Mouse (Mus musculus): ENCODE data around the gene Uhrf1bp1. TPM values are rescaled to one million over a fixed set of nuclear protein-coding genes. Genes with fewer than 3 reads are reported as not detected.

Gene Uhrf1bp1
- total and polyA plus RNA-seq, 2 experiments, result 5.0 to 7.0 TPM

GRCm38 (mm10) chr17:27886499-27887210 lies 30.4 kb downstream of the Uhrf1bp1 start:
- 79% methylated on average over 19 of the region's 19 CpGs for WGBS
- TF ChIP-seq POLR2A (IDR thresholded peaks at IDR 0.05; ENCODE audit: extremely low read depth, insufficient read depth, low read length), result no peak
- TF ChIP-seq CTCF (IDR thresholded peaks at IDR 0.05; ENCODE audit: low read depth, low read length), result 0 out of 2 replicates have a peak, but pooled peaks have one; percentile 9
- H3K9ac ChIP-seq (ENCODE audit: low read depth, low read length), result no peak overlapping the region
- H3K4me1 ChIP-seq (ENCODE audit: control insufficient read depth, insufficient read depth, low read length), result no peaks in the 10 kb centered on the region
- no peaks in the 10 kb centered on the region for H3K79me2 ChIP-seq (ENCODE audit: control insufficient read depth, insufficient read depth, low read length)
- peaks cover 13% of the 10 kb centered on the region; the same call in 1 of the 2 replicates for H3K36me3 ChIP-seq (ENCODE audit: control insufficient read depth, insufficient read depth, low read length)
- no peak overlapping the region for H3K4me3 ChIP-seq (ENCODE audit: insufficient read depth, low read depth, low read length)
- no peak for DNase-seq (ENCODE audit: extremely low read depth, low read depth, low spot score)
- H3K27me3 ChIP-seq (ENCODE audit: control insufficient read depth, insufficient read depth, low read length), result no peaks in the 10 kb centered on the region
- H3K27ac ChIP-seq (replicated peaks; ENCODE audit: insufficient read depth, low read depth, low read length), result no peak overlapping the region

GRCm38 (mm10) chr17:27907512-27908205 lies 51.4 kb downstream of the Uhrf1bp1 start:
- Histone ChIP-seq H3K27ac (replicated peaks; ENCODE audit: insufficient read depth, low read depth, low read length) (peak overlapping the region; percentile 29), H3K36me3 (ENCODE audit: control insufficient read depth, insufficient read depth, low read length) (peaks cover 9% of the 10 kb centered on the region; the same call in 1 of the 2 replicates), H3K27me3 (ENCODE audit: control insufficient read depth, insufficient read depth, low read length) (no peaks in the 10 kb centered on the region), H3K79me2 (ENCODE audit: control insufficient read depth, insufficient read depth, low read length) (peaks cover 22% of the 10 kb centered on the region; the same call in 1 of the 2 replicates), H3K9ac (ENCODE audit: low read depth, low read length) (peak overlapping the region; percentile 83), H3K4me3 (ENCODE audit: insufficient read depth, low read depth, low read length) (peak overlapping the region; percentile 94), H3K4me1 (ENCODE audit: control insufficient read depth, insufficient read depth, low read length) (peaks cover 5% of the 10 kb centered on the region)
- WGBS, result under 1% methylated on average over 45 of the region's 45 CpGs
- TF ChIP-seq POLR2A (IDR thresholded peaks at IDR 0.05; ENCODE audit: extremely low read depth, insufficient read depth, low read length) (0 out of 2 replicates have a peak, but pooled peaks have one; percentile 29), CTCF (IDR thresholded peaks at IDR 0.05; ENCODE audit: low read depth, low read length) (peak; percentile 49)
- peak; percentile 79 for DNase-seq (ENCODE audit: extremely low read depth, low read depth, low spot score)

- peak; percentile 19 for DNase-seq (ENCODE audit: extremely low read depth, low read depth, low spot score)
- under 1% methylated on average over 12 of the region's 12 CpGs for WGBS
- TF ChIP-seq CTCF (IDR thresholded peaks at IDR 0.05; ENCODE audit: low read depth, low read length), result 0 out of 2 replicates have a peak, but pooled peaks have one; percentile 9
- no peak for TF ChIP-seq POLR2A (IDR thresholded peaks at IDR 0.05; ENCODE audit: extremely low read depth, insufficient read depth, low read length)
- Histone ChIP-seq H3K36me3 (ENCODE audit: control insufficient read depth, insufficient read depth, low read length) (peaks cover 4% of the 10 kb centered on the region; the same call in 1 of the 2 replicates), H3K9ac (ENCODE audit: low read depth, low read length) (peak overlapping the region; percentile 52), H3K27ac (replicated peaks; ENCODE audit: insufficient read depth, low read depth, low read length) (peak overlapping the region; percentile 14), H3K4me3 (ENCODE audit: insufficient read depth, low read depth, low read length) (peak overlapping the region; percentile 94), H3K27me3 (ENCODE audit: control insufficient read depth, insufficient read depth, low read length) (no peaks in the 10 kb centered on the region), H3K79me2 (ENCODE audit: control insufficient read depth, insufficient read depth, low read length) (peaks cover 28% of the 10 kb centered on the region; the same call in 1 of the 2 replicates), H3K4me1 (ENCODE audit: control insufficient read depth, insufficient read depth, low read length) (peaks cover 5% of the 10 kb centered on the region)
Observed at GRCm38 (mm10) chr17:27908206-27908887, 52.1 kb downstream of the Uhrf1bp1 start.

- TF ChIP-seq POLR2A (IDR thresholded peaks at IDR 0.05; ENCODE audit: extremely low read depth, insufficient read depth, low read length) (0 out of 2 replicates have a peak, but pooled peaks have one; percentile 56), CTCF (IDR thresholded peaks at IDR 0.05; ENCODE audit: low read depth, low read length) (no peak)
Observed at GRCm38 (mm10) chr17:27908888-27909621, 52.8 kb downstream of the Uhrf1bp1 start, which contains the start of gene Anks1. TSS of gene Anks1 (plus strand) at chr17:27909306.

More at GRCm38 (mm10) chr17:27908888-27909621, 52.8 kb downstream of the Uhrf1bp1 start, which contains the start of gene Anks1:
- Histone ChIP-seq H3K4me1 (ENCODE audit: control insufficient read depth, insufficient read depth, low read length) (peaks cover 5% of the 10 kb centered on the region), H3K27ac (replicated peaks; ENCODE audit: insufficient read depth, low read depth, low read length) (peak within 1 kb of the TSS; percentile 66), H3K36me3 (ENCODE audit: control insufficient read depth, insufficient read depth, low read length) (0 out of 2 replicates have a peak, but pooled peaks cover 2% of the 10 kb centered on the region), H3K4me3 (ENCODE audit: insufficient read depth, low read depth, low read length) (peak within 1 kb of the TSS; percentile 94), H3K27me3 (ENCODE audit: control insufficient read depth, insufficient read depth, low read length) (no peaks in the 10 kb centered on the region), H3K79me2 (ENCODE audit: control insufficient read depth, insufficient read depth, low read length) (peaks cover 33% of the 10 kb centered on the region; the same call in 1 of the 2 replicates), H3K9ac (ENCODE audit: low read depth, low read length) (peak within 1 kb of the TSS; percentile 82)
- peak; percentile 59 for DNase-seq (ENCODE audit: extremely low read depth, low read depth, low spot score)
- 1% methylated on average over 67 of the region's 78 CpGs for WGBS

Data from liver, adult 2 months (tissue).